Mouse (Mus musculus) forelimb bud, embryonic 11.5 days (tissue): ENCODE measurements around the gene Azin2.
A peak's percentile ranks its signal among the peaks of the same experiment; 100 is the strongest.

ENCODE experiments used
- DNase-seq: peaks from one replicate; pipeline ENCODE4 v3.0.0-alpha.2; 2012; ENCODE audit warnings: low read depth, low spot score

The Azin2 gene

DNA sequence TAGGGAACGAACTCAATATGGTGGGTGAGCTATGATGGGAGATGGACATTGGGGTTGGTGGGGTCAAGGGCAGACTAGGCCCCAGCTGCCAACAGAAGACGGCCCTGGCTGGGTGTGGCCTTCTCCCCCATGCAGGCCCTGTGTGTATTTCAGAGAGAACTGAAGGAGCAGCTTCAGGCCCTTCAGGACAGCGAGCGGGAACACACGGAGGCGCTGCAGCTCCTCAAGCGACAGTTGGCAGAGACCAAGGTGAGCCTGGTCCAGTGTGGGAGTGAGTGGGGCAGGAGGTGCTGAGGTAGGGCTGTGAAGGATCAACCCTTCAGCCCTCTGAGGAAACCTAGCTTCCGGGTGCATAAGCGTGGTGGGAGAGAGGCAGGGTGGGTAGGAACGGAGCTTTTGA lies 65.6 kb downstream of the Azin2 start:
- DNase-seq, result no peak

DNA sequence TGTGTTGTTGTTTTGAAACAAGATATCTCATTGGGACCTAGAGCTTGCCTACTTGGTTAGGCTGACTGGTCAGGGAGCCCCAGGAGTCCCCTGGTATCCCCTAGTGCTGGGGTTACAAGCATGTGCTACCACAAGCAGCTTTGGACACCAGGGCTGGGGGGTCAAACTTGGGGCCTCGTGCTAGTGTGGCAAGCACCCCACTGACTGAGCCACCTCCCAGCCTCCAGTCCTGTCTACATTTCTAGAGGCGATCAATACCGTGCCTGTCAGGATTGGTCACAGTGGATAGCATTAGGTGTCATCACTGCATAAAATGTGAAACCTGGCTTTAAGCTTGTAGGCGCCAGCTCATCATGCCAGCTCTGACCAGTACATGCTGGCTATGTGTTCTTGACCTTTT lies 66.4 kb downstream of the Azin2 start:
- no peak for DNase-seq

DNA sequence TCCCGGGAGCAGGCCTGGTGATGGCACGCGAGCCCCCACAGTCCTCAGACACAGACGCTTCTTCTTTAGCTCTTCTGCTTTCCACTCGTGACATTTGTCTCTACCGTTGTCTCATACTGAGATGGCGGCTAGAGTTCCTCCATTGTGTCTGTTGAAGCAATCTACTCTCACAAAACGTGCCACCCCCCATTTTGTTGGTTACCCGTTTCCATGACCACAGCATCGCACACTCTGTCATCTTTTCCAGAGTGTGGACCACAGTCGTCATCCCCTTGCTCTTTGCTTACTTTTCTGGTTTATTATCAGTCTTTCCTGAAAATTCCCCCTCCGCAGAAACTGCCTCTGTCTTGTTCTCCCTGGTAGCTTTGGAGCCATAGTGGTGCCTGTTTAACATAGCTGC lies 68.1 kb downstream of the Azin2 start:
- no peak for DNase-seq

DNA sequence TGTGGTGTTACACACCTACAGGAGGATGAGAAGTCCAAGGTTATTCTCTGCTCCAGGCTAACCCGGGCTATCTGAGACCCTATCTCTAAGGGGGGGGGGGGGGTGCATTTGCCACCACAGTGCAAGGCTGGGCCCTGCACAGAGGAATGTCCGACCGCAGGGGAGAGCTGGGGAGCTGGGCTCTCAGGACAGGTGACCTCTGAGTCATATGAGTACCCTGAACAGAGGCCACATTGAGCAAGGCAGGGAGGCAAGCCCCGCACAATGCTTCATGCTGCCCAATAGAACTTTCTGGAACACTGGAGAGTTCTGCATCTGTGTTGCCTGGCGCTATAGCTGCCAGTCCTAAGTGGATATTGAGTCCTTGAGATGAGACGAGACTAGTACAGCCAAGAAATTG lies 70.1 kb downstream of the Azin2 start:
- no peak for DNase-seq

DNA sequence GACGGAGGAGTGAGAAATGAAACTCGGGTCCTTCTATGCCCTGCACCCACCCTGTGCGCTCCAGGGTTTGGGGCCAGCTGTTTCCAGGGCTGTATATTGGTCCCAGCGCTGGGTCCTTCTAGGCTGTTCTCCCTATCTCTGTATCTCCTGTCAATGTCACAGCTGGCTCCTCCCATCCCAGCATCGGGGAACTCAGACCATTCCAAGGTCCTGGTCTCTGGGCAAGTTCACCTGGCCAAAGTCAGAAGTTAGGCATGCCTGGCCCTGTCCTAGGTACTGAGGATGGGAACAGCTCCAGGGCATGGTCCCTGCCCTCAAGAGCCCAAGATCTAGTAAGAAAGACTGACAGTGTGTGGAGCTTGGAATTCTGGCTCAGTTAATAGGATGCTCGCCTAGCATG lies 70.5 kb downstream of the Azin2 start:
- no peak for DNase-seq

DNA sequence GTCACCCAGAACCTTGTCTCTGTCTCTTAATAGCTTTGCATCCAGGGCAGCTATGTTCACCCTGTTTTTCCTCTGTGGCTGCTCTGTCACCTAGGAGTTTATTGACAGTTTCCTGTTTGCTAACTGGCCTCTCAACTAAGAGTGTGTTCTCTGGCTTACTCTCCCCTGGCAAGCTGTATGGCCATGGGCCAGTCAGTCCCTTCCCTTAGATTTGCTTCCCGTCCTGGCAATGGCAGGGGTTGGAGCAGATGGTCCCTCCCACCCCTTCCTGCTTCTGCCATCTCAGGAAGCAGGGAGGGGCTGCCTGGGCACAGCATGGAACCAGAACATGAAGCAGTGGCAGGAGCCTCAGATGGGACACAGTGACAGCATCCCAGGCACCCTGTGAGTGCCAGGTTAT lies 71.1 kb downstream of the Azin2 start:
- DNase-seq, result no peak

DNA sequence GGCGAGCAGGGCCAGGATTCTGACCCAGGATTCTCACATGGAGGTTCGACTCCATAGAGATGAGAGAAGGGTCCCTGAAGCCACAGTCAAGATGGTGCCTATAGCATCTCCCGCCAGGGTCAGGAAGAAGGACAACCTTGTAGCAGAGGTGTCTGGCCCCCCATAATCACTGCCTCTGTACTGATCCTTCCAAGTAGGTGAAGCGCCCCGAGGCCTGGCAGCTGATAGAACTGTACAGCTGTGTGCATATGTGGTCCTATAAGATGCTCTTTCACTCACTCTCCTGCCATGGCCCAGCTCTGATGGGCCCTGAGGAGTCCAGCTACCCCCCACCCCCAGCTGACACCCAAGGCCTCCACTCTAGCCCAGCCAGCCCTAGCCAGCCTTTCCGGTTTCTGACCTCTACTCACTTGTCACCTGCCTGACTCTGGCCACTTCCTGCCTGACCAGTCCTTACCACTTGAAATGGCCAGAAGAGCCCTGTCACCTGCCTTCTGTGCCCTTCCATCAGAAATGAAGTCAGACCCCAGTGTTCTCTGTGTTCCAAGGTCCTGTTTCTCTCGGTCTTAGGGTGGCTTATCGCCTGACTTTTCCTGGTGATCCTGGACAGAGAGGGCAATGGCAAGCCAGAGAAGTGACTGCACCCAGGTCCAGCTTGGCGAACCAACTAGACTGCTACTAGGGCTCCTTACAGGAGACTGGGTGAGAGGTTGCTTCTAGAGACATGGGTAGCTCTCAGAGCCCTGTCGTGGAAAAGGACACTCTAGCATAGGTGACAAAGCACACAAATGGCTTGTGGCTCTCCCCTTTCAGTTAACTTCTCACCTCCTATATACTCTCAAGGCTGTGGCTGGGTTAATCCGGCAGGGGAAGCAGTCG lies 72.3 kb downstream of the Azin2 start:
- no peak for DNase-seq

DNA sequence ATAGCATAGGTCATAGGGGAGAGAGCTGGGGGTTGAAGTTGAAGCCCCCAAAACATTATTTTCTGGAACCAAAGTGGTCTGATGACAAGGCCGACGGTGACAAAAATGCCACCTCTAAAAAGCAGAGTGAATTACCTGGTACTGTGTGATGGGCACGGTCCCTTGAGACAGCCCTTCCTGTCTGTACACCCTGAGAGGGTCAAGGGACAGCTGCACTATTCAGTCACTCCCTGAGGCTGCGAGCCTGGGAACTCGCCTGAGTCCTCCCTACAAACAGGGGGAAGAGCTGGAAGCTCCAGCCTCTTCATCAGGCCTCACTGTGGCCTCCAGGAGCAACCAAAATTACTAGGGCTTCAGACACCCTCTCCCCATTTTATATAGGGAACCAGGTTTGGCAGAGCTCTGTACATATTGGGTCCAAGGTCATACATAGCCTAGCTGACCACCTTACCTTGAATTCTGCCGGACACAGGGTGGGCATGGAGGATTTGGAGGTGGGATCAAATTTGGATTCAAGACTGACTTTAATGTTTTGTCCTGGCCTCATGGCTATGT lies 73.7 kb downstream of the Azin2 start:
- no peak for DNase-seq

DNA sequence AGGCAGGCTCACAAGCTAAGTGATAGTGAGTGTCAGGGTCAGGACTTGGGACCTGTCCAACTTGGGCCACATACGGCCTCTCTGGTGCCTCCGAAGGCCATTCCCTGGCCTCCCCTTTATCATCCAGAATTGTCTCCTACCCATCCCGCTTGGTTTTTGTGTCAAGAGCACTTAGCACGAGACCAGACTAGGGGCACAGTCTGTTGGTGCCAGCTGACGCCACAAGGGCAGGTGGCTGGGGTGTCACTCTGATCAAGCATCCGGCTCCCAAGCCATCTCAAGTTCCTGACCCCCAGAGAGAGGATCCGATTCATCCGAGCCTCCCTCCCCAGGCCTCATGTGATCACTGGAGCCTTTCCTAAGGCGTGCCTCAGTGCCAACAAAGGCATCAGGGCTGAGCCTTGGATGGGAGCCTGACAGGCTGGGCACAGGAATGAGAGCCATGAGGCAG lies 74.6 kb downstream of the Azin2 start:
- no peak for DNase-seq

DNA sequence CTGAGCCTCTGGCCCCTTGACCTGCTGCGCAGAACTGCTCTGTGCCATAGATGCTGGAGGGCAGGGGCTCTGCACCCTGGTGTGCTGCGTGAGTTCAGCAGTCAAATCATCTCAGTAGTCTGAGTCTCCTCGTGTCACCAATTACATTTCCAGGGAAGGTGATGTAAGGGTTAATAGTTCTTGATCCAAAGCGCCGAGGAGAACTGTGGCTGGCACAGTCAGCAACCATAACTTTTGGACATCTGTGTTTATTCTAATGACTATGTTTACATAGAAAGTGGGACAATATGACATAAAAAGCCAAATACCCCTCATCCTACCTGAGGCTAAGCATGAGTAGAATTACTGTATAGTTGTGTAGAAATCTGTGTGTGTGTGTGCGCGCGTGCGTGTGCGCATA lies 75.2 kb downstream of the Azin2 start:
- no peak for DNase-seq

DNA sequence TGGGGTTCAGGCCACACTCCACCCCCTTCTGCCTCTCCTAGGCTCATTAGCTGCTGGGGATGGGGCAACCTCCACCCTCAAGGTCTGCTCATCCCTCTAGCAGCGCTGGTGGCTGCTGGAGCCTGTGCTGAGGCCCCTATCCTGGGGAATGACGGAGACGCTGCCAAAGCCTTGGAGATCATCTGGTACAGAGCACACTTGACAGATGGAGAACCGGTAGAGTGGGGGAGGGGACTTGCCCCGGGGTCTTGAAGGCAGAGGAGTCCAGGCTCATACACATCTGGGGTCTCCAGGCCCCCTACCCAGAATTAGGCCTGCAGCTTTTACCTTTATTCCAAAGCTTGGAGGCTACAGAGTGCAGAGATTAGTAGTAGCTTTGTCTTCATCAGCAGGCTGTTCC lies 75.7 kb downstream of the Azin2 start:
- no peak for DNase-seq

DNA sequence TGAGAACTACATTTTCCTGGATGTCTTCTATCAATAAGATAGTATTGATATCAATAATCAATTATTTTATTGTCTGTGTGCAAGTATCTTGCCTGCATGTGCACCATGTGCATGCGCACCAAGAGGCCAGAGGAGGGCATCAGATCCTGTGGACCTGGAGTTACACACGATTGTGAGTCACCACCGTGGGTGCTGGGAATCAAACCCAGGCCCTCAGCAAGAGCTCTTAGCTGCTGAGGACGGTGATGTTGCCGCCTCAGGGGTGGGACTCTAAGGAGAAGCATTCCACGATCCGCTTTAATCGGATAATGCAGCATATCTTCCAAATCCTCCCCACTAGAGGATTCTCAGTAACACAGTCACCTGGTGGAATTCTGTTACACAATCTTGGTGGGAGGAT lies 76.7 kb downstream of the Azin2 start:
- DNase-seq, result no peak

DNA sequence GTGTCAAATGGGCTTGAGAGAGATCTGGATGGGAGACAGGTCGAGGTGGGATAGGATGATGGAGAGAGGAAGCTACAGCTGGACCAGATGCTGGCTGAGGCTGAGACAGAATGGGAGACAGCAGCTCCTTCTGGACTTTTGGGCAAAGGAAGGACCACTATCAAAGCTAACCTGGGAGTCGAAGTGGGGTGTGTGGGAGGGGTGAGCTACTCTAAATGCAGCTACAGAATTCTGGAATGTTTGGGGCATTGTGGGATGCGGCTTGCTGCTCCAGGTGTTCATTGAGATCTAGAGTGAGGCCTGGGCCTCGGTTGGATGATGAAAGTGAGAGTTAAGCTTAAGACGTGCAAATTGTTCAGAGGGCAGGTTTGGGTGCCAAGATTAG lies 77.5 kb downstream of the Azin2 start:
- DNase-seq, result no peak

DNA sequence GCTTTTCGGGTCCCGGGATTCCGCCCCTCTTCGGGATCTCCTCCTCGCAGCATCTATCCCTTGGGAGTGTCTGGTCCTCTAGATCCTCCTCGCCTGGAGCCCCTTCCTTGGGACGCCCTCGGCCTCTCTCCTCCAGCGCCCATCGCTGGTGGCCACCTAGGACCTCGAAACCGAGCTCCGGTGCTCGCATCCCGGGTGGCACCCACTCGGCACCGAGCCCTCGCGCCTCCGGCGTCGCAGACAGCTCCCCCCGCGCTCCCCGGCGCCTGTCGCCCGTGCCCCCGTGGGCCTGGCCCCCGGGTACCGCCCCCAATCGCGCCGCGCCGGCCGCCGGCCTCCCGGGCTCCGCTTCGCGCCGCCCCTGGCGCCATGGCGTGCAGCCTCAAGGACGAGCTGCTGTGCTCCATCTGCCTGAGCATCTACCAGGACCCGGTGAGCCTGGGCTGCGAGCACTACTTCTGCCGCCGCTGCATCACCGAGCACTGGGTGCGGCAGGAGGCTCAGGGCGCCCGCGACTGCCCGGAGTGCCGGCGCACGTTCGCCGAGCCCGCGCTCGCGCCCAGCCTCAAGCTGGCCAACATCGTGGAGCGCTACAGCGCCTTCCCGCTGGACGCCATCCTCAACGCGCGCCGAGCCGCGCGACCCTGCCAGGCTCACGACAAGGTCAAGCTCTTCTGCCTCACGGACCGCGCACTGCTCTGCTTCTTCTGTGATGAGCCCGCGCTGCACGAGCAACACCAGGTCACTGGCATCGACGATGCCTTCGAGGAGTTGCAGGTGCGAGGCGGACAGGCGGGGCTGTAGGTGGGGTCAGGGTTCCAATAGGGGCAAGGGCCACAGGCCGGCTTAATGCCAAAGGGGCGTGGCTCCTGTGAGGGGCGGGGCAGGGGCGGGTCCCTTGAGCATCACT lies 78.2 kb downstream of the Azin2 start:
- DNase-seq, result no peak

DNA sequence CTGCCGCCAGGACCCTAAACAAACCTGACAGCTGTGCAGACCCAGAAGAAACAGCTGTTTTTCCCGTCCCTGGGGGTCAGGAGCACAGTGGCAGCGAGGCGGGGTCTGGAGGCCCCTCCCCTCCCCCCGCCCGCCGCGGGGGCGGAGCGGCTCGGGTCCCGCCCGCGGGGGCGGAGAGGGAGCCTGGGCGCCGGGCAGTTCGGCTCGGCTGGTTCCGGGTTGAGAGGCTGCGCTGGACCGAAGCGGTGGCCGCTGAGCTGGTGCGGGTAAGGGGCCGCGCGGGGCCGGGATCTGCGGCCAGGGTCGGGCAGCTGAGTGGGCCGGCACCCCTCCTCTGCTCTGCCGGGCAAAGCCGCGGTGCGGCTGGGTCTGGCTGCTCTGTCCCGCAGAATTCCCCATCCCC lies 78.9 kb downstream of the Azin2 start, which contains the start of gene Trim62:
Trim62 (plus strand) TSS at position 202 of the 403 bp plus-strand sequence.
- DNase-seq, result peak; percentile 68
